34 mouse cellular contexts compared by ENCODE assay signal in the genomic region with DNA sequence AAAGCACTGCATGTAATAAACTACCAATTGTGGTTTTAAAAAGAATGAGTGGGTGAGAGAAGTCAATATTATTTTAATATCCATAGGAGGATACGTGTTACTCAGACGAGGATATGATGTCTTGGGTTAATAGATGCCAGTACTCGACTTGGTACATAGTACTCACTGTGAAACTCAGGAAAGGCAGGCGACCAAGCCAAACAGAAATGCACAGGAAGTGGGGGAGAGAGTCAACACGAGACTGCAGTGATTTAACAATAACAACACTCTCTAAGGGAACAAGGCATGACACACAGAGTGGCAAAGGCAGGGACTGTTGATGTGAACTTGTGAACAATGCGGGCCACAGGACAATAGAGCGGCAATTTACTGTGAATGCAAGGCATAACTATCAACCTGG.
A peak's percentile ranks its signal among the peaks of the same experiment; 100 is the strongest.
DNase-seq lines count a peak whose midpoint lies in the region; ATAC-seq lines count a peak whose summit lies in the region.
"Had no signal": no experiment of that assay in that cellular context is flagged by ENCODE, and none has a peak within 500 bp of the region (broad histone marks: within the 10 kb centered on the region; RNA-seq: fewer than 3 reads in every experiment).

No protein-coding gene starts in this region.

- ATAC-seq in heart, embryonic 15.5 days (replicated peaks; ENCODE audit: insufficient number of reproducible peaks, insufficient read depth, low FRiP score, low read depth), result peak; percentile 55; the same call in 1 of the 2 replicates
- no peak for ATAC-seq in heart, embryonic 11.5 days (replicated peaks; ENCODE audit: insufficient number of reproducible peaks, low FRiP score, low TSS enrichment)
- no peak for ATAC-seq in kidney, embryonic 15.5 days (replicated peaks; ENCODE audit: low FRiP score)
- peak; percentile 23 for ATAC-seq in activated CD4-positive, CD25-positive, alpha-beta regulatory T cell, adult 4 months
- ATAC-seq: forebrain, embryonic 14.5 days; inflammation-experienced regulatory T-cells, adult 6 months had no signal

- H3K9me3 ChIP-seq in heart, embryonic 15.5 days (replicated peaks), result no peaks in the 10 kb centered on the region
- no peaks in the 10 kb centered on the region for H3K9me3 ChIP-seq in heart, embryonic 11.5 days (replicated peaks; ENCODE audit: control insufficient read depth, low read length)
- H3K9me3 ChIP-seq in kidney, embryonic 15.5 days (replicated peaks), result no peaks in the 10 kb centered on the region
- H3K9me3 ChIP-seq: embryonic facial prominence, embryonic 12.5 days; neural tube, embryonic 12.5 days had no signal

- H3K4me3 ChIP-seq in heart, embryonic 15.5 days, result no peak overlapping the region
- no peak overlapping the region for H3K4me3 ChIP-seq in heart, embryonic 11.5 days (ENCODE audit: low read depth, low read length)
- H3K4me3 ChIP-seq in kidney, embryonic 15.5 days (replicated peaks), result no peak overlapping the region
- H3K4me3 ChIP-seq: embryonic facial prominence, embryonic 12.5 days; neural tube, embryonic 12.5 days had no signal

- no peak overlapping the region for H3K4me2 ChIP-seq in heart, embryonic 15.5 days
- no peak overlapping the region for H3K4me2 ChIP-seq in heart, embryonic 11.5 days
- H3K4me2 ChIP-seq in kidney, embryonic 15.5 days, result no peak overlapping the region
- H3K4me2 ChIP-seq: embryonic facial prominence, embryonic 12.5 days; hindbrain, embryonic 14.5 days; neural tube, embryonic 12.5 days had no signal

- 0 out of 2 replicates have a peak, but pooled peaks cover 2% of the 10 kb centered on the region for H3K4me1 ChIP-seq in heart, embryonic 15.5 days (replicated peaks)
- no peaks in the 10 kb centered on the region for H3K4me1 ChIP-seq in heart, embryonic 11.5 days (ENCODE audit: control insufficient read depth, insufficient read depth, low read length)
- H3K4me1 ChIP-seq in kidney, embryonic 15.5 days, result 0 out of 2 replicates have a peak, but pooled peaks cover 2% of the 10 kb centered on the region
- H3K4me1 ChIP-seq: embryonic facial prominence, embryonic 12.5 days; neural tube, embryonic 12.5 days had no signal

- no peak overlapping the region for H3K9ac ChIP-seq in heart, embryonic 15.5 days
- no peak overlapping the region for H3K9ac ChIP-seq in heart, embryonic 11.5 days (ENCODE audit: low read depth, low read length)
- H3K9ac ChIP-seq in kidney, embryonic 15.5 days, result no peak overlapping the region
- H3K9ac ChIP-seq: embryonic facial prominence, embryonic 12.5 days; hindbrain, embryonic 14.5 days; liver, embryonic 14.5 days; neural tube, embryonic 12.5 days had no signal

- no peaks in the 10 kb centered on the region for H3K27me3 ChIP-seq in heart, embryonic 15.5 days
- no peaks in the 10 kb centered on the region for H3K27me3 ChIP-seq in heart, embryonic 11.5 days (ENCODE audit: control insufficient read depth, insufficient read depth, low read length)
- H3K27me3 ChIP-seq in kidney, embryonic 15.5 days, result no peaks in the 10 kb centered on the region
- H3K27me3 ChIP-seq: CH12.LX; embryonic facial prominence, embryonic 12.5 days; neural tube, embryonic 12.5 days had no signal

- DNase-seq in kidney, postnatal 14 days, result peak; percentile 17
- DNase-seq in 3134 (ENCODE audit: extremely low read depth, insufficient read length, low spot score), result peak; percentile 55
- DNase-seq in layer of hippocampus, postnatal 10 days (ENCODE audit: low spot score in 2 of 2), result no peak
- DNase-seq in embryo, embryonic 10 days (ENCODE audit: low spot score), result no peak
- DNase-seq: adrenal gland, postnatal 10 days; B cell, adult 2 months; cerebellum, adult 11 months; cerebellum, adult 9-10 months; cerebellum, postnatal 36 days; embryo, embryonic 11 days; gastrocnemius, postnatal 14 days; kidney, adult 11 months; kidney, postnatal 4 days; layer of hippocampus, postnatal 36 days; left cerebral cortex, postnatal 4 days; lung, adult 2 months; lung, postnatal 36 days; midbrain, embryonic 14.5 days; right cerebral cortex, adult 18-20 months; spleen, adult 18-20 months; thymus, adult 18-20 months; thymus, postnatal 25 days had no signal

- WGBS in heart, embryonic 15.5 days, result 58% methylated on average over 7 of the region's 7 CpGs
- WGBS in heart, embryonic 11.5 days (ENCODE audit: insufficient replicate concordance), result 56% methylated on average over 7 of the region's 7 CpGs
- 46% methylated on average over 7 of the region's 7 CpGs for WGBS in kidney, embryonic 15.5 days

- no peaks in the 10 kb centered on the region for H3K36me3 ChIP-seq in heart, embryonic 15.5 days
- no peaks in the 10 kb centered on the region for H3K36me3 ChIP-seq in heart, embryonic 11.5 days (ENCODE audit: control insufficient read depth, insufficient read depth, low read length)
- H3K36me3 ChIP-seq in kidney, embryonic 15.5 days, result no peaks in the 10 kb centered on the region
- H3K36me3 ChIP-seq: embryonic facial prominence, embryonic 12.5 days; neural tube, embryonic 12.5 days had no signal

- no peak overlapping the region for H3K27ac ChIP-seq in heart, embryonic 15.5 days
- H3K27ac ChIP-seq in heart, embryonic 11.5 days (ENCODE audit: low read depth, low read length), result no peak overlapping the region
- H3K27ac ChIP-seq in kidney, embryonic 15.5 days, result no peak overlapping the region
- H3K27ac ChIP-seq: embryonic facial prominence, embryonic 12.5 days; hindbrain, embryonic 14.5 days; liver, embryonic 14.5 days; neural tube, embryonic 12.5 days; stomach, postnatal 0 days had no signal

Comparison
In these comparisons a context has a peak if more than half of its experiments do, and no peak if none do; other contexts are left out.
1. ATAC-seq: peak in heart, embryonic 15.5 days (single experiment) and activated CD4-positive, CD25-positive, alpha-beta regulatory T cell, adult 4 months (single experiment); none in heart, embryonic 11.5 days (single experiment) and kidney, embryonic 15.5 days (single experiment).
2. DNase-seq: peak in kidney, postnatal 14 days (single experiment) and 3134 (single experiment); none in layer of hippocampus, postnatal 10 days (0 of 2) and embryo, embryonic 10 days (single experiment).